Mouse (Mus musculus) telencephalon, adult 2 months (tissue): ENCODE data around the gene Spns2.
"Not testable (repeated sequence)": the region's sequence is repeated elsewhere in the genome, so short reads cannot be mapped to it uniquely, and the experiment has no call there.

Experiments used
- DNase-seq: peaks from one replicate; pipeline ENCODE4 v3.0.0-alpha.2; 2011; ENCODE audit warnings: low read depth, low spot score

The Spns2 gene

DNA sequence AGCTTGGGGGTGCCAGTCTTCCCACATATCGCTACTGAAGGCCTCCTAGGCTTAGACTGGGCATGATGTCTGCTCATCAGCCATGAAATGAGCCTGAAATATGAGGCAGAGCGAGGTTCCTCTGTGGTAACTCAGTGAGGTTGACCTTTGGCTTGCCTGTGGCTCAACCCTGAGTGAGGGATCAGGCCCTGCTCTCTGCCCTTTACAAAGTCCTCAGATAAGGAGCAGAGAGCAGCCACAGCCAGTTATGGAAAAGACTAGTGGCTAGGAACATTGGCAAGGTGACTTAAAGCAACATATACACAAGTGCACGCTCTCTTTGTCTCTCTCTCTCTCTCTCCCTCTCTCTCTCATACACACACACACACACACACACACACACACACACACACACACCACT is 14.8 kb downstream of the Spns2 start:
- DNase-seq: no peak

DNA sequence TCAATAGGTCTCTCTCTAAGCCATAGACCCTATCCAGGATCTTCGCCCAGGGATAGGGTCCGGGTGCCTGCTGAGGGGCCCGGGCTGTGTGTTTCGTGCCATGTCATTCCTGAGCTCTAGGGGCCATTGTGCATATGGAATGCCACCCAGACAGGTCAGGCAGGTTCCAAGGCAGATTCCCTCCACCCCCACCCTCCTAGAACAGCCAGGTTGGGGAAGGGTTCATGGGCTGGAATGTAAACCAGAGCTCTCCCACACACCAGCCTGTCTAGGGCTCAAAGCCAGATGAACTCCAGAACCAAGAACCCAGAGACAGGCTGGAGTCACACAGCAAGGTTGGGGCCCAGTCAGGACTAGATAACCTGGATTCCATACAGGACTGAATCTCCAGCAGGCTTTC is 16.2 kb downstream of the Spns2 start:
- no peak for DNase-seq

DNA sequence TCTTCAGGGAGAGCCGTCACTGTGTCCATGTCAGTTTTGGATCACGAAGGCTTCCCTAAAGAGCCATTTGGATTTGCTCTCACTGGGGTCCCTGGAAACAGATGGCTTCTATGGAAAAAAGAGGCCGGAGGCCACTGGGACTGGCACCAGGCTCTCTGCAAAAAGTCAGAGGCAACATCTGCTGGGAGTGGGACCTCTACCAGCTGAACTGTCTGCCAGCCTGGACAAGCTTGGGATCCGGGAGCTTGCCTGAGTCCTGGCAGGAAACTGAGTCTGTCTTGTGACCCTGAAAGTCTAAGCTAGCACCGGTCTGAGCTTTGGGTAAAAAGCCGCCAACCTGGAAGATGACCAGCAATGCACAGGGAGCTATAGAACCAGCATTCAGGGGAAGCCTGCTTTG is 18.3 kb downstream of the Spns2 start:
- DNase-seq: no peak

DNA sequence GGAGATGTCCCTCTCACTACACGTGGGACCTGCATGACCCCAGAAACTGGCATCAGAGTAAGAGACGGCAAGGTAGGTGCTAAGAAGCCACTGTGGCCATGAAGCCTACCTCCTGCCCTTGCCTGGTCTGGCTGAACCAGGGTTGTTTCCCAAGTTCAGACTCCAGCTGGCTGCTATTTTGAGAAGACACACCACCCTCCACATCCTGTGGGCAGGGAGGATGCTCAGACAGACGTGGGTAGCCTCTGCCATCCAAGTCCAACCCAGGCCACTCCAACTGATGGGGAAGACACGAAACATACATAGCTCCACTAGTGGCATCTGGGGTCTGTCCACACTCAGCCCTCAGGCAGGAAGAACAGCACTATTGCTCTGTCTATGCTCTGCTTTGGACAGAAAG is 19.7 kb downstream of the Spns2 start:
- no peak for DNase-seq

DNA sequence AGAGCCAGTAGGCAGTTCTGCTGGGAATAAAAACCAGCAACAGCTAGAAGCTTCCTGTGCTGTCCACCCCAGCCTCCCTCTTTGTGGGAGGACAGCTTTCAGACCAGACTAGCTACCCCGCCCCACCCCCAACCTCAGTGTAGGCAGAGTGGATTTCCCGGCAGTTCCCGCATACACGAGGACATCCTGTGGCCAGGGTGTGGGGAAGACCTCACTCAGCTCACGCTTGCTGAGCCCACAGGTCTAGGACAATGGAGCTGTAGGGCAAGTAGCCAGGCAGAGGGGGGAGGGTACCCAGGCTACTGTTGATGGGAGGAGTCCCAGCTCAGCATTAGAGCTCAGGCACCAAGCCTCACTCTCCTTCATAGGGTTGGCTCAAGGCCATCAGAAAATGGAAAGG is 20.5 kb downstream of the Spns2 start:
- DNase-seq: no peak

DNA sequence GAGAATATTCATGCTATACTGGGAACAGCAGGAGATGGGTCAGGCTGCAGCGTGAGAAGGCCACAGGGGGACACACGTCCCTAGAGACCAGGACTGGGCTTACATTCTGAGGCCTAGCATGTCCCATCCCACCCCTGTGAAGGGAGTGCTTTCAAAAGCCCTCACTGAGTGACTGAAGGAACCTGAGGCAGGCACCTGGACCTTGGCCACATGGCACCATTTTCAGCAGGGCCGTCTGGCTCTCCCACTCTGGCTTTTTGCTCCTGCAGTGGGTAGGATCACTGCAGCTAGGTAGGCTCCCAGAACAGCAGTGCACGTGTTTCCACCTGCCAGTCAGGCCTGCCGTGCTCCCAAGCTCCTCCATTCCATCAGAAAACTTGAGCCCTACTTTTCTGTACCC is 21.2 kb downstream of the Spns2 start:
- DNase-seq: no peak

DNA sequence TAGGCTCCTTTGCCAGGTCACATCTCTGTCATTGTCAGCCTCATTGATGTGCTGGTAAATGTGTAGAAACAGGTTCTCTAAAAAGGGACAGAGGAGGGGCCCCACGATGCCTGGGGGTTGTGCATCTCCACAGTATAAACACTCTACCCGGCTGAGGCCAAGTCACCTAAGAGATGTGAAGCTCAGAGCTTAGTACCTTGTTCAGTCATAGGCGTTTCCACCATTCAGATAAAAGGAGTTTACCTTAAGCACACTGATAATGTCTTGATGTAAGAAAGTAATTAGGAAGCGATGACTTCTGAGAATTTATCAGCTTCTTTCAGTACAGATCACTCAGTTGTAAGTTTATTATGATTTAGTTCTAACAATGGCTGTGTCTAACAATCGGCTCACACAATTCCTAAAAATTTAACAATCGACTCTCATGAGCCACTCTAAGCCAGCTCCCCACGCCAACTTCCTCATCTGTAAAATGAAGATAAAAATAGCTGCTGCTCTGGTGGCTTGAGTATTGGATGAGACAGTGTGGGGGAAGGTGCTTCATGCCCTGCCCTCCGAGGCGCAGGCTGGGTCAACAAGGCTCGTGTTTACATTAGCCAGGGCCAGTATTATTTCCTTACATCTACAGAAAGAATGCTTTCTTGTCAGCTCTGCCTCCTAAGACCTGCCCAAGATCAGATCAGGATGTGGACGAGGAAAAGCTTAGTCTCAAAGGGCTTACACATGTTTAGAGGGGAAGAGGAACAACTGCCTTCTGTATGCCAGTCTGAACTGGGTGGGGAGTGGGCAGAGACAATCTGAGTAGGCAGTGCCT is 22.8 kb downstream of the Spns2 start:
- no peak for DNase-seq

DNA sequence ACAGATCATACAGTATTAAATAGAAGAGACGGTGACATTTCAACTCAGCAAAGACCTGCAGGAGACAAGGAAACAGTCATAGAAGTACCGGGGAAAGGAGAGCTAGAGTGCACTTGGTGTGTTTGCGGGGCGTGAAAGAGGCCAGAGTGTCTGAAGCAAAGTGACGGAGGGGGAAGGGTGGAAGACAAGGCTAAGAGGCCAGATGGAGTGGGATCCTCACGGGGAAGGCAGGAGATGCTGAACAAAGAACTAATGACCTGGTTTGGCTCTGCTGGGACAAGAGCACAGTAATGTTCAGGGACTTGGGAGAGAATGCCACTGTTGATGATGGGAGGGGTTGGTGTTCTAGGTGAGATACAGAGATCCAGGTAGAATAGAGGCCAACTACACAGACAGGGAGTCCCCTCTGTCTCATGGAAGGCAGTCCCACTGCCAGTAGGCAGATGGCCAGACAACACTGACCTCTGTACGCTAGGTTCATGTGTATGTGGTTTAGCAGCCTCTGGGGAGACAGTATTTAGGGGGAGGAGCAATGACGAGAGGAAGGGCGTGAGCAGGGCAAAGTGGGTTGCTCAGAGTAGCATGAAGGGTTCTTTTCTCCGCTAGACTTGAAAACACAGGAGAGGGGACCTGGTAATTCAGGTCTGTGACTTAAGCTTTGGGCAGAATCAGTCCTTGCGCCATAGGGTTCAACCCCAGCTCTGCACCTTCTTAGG is 23.6 kb downstream of the Spns2 start:
- no peak for DNase-seq

DNA sequence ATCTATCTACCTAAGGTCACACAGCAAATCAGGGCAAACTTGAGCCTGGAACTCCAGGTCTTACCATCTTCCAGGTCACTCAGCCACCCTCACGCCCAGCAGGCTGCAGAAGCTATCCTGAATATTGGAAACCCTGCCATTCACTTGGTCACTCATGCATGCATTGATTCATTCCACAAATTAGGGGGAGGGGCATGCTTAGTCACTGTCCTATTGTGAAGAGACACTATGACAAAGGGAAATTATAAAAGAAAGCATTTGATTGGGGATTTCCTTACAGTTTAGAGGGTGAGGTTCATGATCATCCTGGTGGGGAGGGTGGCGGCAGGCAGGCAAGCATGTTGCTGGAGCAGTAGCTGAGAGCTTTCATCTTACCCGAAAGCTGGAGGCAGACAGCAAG is 24.9 kb downstream of the Spns2 start:
- no peak for DNase-seq

DNA sequence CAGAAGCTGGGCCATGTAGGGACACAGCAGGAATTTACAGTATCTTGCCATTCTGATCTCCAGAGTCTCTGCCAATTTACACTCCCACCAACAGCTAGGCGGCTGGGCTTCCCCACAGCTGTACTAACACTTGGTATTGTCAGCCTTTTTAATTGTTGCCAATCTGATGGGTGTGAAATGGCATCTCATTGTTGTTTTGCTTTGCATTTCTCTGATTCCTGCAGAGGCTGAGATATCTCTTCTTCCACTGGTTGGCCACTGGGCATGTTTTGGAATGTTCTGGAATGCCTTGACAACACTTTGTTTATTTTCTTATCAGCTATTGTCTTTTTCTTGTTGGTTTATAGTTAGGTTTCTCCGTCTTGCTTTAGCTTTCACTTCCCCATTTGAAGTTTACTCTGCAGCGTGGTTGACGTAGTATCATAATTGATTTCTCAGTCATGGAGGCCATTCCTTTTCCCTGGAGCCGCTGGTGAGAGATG is 28.2 kb downstream of the Spns2 start:
- DNase-seq: no peak

DNA sequence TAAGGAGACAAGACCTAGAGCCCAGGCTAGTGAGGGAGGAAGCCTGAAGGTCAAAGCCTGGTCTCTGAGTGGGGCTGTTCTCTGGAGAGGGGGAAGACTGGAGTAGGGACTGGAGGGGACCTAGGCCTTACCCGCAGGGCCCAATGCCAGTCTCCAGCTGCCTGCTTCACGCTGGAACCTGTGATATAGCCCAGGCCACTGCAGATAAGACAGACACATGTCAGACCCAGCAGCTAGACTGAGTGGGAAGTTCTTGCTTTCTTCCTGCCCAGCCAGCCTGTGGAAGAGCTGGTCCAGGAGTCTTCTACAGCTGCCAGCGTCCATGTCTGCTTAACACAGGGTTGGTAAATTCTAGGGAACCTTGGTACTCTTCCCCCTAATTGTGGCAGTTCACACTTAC is 31.2 kb downstream of the Spns2 start:
- DNase-seq: no peak

DNA sequence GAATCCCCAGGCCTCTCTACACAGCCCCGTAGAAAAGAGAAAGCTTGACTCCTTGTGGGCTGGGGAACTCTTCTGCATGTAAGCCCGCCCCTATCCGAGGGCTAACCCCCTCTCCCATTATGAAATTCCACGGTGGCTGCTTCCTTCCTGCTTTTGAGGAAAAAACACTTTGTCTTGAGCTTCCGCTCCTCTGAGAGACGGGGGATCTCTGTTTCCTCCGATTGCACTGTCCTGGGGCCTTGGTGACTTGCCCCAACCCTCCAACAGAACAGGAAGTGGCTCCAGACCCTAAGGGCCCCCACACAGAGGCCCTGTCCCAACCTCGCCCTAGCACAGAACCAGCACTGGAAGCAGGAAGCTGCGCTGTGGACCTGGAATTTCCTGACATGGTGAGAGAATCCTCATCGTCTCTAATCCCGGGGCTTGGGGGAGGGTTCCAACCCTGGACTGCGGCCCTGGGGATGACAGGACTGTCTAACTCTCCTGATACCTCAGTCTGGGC is 31.7 kb downstream of the Spns2 start:
- DNase-seq: no peak

DNA sequence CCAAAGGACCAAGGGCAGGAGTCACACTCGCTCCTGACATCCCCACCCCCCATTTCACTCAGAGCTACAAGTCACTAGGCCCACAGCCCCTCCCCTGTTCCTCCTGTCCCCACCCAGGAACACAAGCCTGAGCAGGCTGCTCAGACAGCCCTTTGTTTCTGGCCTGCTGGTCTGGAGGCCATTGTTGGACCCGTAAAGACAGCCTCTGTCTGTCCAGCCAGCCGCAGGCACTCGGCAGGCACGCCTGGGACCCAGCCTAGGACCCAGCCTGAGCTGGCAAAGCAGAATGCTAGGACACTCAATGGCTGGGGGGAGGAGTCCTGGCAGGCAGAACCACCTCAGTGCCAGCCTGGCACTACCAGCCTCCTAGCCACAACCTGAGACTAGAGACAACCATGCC is 34.0 kb downstream of the Spns2 start:
- peak; percentile 68 for DNase-seq

DNA sequence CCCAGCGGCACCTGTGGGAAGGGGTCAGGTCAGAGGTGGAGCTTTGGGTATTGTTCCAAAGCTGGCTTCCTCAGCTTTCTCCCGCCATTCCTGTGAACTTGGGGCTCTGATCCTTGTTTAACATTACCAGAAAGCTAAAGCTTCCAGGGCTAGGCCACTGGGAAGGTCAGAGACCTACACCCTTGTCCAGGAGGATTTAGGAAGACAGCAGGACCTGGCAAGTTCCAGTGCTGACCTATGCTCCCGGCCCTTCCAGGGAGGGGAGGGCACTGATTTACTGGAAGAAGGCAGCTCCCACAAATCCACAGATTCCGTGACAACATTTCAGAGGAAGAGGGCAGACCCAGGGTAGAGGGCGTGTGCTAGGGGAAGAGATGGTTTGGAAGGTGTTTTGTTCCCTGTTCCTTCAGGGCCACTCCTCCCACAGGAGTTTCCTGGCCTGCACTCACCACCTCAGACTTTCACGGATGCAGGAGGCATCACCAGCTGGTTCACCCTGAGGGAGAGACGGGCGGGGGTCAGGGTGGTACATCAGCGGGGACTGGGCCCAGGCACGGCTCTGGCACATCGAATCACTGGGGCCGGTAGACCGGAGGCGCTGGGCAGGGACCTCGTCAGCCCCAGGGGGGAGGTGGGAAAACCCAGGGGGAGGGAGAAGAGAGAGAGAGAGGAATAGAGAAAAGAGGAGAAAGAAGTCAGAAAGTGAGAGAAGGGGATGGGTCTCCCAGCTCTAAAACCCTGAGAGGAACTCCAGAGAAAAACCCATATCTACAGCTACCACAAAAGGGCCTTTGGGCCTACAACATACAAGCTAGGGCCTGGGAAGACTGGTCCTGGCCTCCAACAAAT is 36.4 kb downstream of the Spns2 start:
- no peak for DNase-seq

DNA sequence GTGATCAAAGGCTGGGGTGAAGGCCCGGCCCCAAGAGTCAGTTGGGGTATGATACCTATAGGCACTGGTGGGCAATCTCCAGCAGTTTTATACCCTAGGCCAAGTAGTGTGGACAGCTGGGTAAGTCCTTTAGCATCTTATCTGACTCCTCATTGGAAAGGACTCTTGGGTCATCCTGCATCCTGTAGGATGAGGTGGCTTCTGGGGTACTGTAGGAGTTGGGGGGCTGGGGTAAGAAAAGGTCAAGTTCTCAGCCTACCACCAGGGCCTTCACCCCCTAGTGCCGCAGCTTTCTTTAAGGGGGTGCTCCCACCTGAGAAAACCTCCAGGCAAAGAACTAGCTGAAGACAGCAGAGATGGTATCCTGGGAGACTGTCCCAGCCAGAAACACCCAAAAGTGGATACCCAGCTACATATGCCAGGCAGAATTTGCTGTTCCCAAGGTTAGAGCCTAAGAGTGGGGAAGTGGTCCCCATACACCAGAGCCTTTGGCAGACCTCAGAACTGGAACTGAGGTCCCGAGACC is 37.5 kb downstream of the Spns2 start:
- DNase-seq: no peak

DNA sequence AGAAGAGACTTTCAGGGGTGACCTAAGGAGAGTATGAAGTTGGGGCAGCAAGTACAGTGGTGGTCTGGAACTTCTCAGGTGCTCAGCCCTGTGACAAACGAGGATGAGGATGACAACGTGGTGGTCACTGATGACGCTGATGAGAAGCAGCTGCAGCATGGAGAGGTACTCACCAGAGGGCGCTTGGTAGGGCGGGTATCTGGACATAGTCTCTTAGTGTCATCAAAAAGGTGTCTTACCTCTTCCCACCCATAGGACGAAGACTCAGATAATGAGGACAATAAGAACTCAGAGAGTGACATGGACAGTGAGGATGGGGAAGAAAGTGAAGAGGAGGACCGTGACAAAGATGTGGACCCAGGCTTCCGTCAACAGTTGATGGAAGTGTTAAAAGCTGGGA is 42.2 kb downstream of the Spns2 start:
- no peak for DNase-seq

DNA sequence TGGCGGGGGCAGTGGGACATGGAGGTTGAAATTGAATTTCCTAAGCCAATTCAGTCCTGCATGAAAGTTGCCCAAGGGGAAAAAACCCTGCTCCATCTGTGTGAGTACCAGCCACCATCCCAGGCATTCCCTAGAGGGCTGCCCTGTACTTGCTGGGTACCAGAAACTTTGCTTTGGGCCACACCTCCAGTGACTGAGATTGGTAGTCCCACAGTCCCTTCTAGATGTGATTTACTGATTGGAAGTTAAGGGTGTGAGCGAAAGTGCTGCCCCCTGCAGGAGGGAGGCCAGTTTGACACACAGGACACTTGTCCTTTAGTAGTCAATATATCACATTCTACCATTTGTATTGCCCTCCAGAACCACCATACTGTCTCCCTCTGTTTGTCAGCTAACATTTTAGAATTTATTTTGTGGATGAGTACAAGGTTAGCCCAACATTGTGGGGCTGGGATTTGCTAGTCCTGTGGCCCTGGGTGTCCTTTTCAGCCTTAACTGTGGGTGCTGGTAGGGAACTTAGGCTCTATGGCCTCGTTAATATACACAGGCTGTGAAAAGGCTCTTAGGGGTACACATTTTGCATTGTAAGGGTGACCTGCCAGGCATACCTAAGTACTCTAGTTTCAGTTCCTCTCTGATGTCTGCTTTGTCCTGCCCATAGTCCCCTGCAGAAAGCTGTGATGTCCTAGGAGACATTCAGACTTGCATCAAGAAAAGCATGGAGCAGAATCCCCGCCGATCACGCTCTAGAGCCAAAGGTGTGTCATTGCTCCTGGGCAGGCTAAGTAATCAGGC is 43.2 kb downstream of the Spns2 start:
- no peak for DNase-seq

DNA sequence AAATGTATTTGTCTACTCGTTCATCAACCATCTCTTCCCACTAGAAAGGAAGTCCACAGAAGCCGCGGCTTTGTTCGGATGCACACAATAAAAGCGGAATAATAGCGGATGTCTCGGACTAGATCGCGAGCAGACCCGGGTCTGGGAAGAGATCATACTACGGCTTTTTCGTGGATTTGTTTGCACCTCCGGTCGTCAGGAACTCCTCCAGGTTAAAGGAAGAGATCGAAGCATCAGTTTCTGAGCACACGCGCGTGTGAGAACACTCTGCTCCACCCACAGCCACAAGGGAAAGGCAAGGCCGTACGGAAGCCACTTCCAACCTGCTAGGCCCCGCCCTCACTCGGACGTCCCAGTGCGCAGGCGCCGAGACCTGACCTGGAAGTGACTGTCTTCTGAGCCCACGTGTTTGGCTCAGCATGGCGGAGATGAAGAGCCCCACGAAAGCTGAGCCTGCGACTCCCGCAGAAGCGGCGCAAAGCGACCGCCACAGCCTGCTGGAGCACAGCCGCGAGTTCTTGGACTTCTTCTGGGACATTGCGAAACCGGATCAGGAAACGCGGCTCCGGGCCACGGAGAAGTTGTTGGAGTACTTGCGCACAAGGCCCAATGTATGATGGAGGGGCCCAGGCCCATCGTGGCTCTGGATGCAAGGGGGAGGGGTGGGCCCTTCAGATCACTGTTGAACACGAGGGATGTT is 48.6 kb downstream of the Spns2 start, which contains the start of gene Mybbp1a:
TSS of gene Mybbp1a (plus strand) at position 391 of the 700 bp plus-strand sequence.
- DNase-seq: peak; percentile 97

DNA sequence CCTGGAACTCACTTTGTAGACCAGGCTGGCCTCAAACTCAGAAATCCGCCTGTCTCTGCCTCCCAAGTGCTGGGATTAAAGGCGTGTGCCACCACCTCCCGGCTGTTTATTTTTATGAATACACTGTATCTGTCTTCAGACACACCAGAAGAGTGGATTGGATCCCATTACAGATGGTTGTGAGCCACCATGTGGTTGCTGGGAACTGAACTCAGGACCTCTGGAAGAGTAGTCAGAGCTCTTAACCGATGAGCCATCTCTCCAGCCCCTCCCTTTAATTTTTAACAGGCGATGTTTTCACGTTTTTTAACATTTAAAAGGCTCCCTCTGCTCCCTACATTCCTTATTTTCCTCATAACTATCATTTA is 49.1 kb downstream of the Spns2 start:
- not testable (repeated sequence) for DNase-seq

DNA sequence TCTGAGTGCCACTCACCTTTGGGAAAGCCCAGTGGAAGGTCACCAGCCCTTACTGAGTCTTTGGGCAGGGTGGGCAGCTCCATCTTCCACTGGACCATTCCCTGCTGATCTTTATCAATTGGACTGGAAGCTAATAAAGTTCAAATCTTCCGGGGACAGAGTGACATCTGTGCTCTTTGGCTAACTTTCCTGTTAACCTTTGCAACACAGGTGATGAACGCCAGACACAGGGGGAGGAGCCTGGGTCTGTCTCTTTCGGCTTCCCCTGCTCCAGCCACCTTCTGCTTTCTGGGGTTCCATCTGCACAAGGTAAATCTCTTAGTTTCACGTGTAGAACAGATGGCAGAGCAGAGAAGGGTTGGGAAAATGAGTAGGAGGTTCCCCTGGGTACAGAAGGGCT is 51.3 kb downstream of the Spns2 start:
- DNase-seq: no peak
